Mouse (Mus musculus): ENCODE measurements at regions not wholly inside any gene's neighbourhood (a gene's known extent, or its start where the extent isn't known, plus 50 kb on each side); places are given as distances from the start of the nearest gene placed in this dataset.
A peak's percentile ranks its signal among the peaks of the same experiment; 100 is the strongest.

DNA sequence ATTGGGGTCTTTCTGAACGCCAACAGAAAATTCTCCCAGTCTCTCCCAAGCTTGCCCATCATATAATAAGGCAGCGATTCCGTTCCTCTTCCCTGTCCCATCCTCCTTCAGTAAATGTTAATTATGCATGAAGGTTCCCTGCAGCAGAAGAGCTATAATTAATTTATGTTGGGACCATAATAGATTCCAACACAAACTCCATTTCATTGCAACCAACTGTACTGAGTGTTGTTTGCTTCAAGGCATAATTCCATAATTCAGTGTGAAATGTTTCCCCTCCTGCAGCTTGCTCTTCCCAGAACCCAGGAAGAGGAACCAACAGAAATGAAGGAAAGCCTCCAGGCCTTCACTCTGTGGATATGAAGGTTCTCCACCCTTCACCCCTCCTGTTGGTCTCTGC lies 129.0 kb upstream of the B3gat1 start:
- no peak for ATAC-seq
- H3K27ac ChIP-seq, result no peak overlapping the region
- 83% methylated on average over 3 of the region's 3 CpGs for WGBS

DNA sequence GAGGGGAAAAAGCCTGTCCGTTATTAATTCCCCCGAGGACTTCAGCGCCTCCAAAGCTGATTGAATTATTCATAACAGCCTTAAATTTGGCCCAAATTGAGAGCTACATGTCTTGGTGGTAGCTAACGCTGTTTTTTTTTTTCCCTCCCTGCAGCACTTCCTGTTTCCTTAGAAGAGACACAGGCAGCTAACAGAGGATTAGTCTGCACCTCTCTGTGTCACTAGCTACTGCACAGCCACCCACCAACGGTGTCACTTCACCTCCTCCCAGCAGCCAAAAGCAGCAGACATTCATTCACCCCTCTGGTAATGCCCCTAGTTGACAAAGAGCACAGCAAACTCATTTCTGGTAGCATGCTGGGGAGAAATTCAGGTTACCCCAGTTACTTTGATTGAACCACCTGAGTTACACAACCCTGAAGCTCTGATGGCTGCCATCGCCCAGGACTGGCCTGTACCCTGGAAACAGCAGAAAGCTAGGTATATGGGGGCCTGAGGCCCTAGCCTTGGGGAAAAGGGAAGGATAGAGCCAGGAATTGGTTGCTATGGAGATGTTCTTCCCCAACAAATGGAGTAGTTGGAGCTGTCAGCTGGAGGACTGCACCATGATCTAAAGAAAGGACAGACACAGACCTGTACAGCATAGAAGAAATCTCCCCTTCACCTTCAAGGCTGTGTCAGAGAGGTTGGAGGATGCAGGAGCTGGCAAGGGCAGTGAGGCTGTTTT lies 121.7 kb upstream of the B3gat1 start:
- no peaks in the 10 kb centered on the region for H3K4me1 ChIP-seq
- H3K27ac ChIP-seq, result no peak overlapping the region
- no peaks in the 10 kb centered on the region for H3K36me3 ChIP-seq (ENCODE audit: poor library complexity, severe bottlenecking)
- no peak overlapping the region for H3K4me3 ChIP-seq
- no peak overlapping the region for H3K4me2 ChIP-seq
- H3K9me3 ChIP-seq (replicated peaks), result no peaks in the 10 kb centered on the region
- no peaks in the 10 kb centered on the region for H3K27me3 ChIP-seq
- WGBS, result 69% methylated on average over 6 of the region's 6 CpGs
- H3K9ac ChIP-seq, result no peak overlapping the region
- ATAC-seq, result no peak

More for the DNA sequence above, 129.0 kb upstream of the B3gat1 start:
- Histone ChIP-seq H3K36me3 (ENCODE audit: poor library complexity, severe bottlenecking) (no peaks in the 10 kb centered on the region), H3K9me3 (replicated peaks) (no peaks in the 10 kb centered on the region), H3K27me3 (no peaks in the 10 kb centered on the region), H3K4me1 (no peaks in the 10 kb centered on the region), H3K4me3 (no peak overlapping the region), H3K4me2 (no peak overlapping the region), H3K9ac (no peak overlapping the region)

DNA sequence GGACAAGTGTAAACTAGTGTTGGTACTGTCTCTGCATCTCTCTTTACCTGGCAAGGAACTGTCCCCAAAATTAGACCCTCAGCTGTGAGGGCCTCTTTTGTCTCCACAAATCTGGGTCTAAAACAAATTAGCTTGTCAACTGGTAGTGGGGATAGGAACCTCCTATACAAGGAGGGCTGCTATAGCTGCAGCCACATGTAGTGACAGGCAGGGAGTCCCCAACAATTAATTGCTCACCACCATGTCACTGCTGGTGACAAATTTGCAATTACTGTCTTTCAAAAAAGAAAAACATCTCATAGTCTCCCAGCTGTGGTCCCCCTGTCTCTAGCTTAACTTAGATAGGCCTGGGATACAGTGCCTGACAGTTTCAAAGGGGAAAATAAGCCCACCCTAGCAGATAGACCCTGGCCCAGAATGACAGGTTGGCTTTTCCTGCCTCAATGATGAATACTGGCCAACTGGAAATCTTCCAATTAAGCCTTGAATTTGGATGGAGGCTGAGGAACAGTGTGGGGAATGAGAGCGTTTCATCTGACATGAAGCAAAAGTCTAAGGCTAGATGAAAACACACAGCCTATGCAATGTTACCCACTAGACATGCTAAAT lies 110.6 kb upstream of the B3gat1 start:
- no peaks in the 10 kb centered on the region for H3K4me1 ChIP-seq
- peak; percentile 91 for ATAC-seq
- H3K4me3 ChIP-seq, result no peak overlapping the region
- WGBS, result 88% methylated on average over 1 of the region's 1 CpGs
- no peaks in the 10 kb centered on the region for H3K36me3 ChIP-seq (ENCODE audit: poor library complexity, severe bottlenecking)
- no peak overlapping the region for H3K27ac ChIP-seq
- no peak overlapping the region for H3K4me2 ChIP-seq
- no peaks in the 10 kb centered on the region for H3K9me3 ChIP-seq (replicated peaks)
- no peaks in the 10 kb centered on the region for H3K27me3 ChIP-seq
- no peak overlapping the region for H3K9ac ChIP-seq

DNA sequence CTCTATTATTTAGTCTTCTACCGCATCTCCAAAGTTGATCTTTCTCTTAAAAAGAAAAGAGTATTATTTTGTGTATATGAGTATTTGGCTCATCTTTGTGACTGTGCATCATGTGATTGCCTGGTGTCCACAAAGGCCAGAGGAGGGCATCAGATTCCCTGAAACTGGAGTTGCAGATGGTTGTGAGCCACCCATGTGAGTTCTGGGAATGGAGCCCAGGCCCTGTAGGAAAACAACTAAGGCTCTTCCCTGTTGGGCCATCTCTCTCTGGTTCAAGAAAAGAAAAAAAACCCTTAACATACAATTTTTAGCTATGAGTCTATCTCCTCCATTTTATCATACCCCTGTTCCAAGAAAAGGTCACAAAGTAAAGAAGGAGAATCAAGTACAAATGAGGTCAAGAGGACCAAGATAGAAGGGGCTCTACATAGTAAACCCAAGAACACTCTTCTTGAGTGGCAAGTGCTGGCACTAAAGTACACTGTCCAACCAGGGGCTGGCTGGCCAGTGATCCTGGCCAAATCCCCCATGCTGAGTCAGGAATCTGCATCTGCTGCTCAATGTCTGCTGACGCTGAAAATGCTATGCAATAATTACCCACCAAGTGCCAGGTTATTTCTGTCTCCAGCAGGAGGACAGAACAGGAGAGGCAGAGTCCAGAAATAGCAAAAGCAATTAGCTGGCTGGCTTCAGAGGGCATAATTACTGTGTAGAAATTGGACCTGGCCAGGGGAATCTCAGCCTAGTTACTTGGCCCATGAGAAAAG lies 108.2 kb upstream of the B3gat1 start:
- Histone ChIP-seq H3K27me3 (no peaks in the 10 kb centered on the region), H3K4me3 (no peak overlapping the region), H3K9ac (no peak overlapping the region), H3K36me3 (ENCODE audit: poor library complexity, severe bottlenecking) (no peaks in the 10 kb centered on the region), H3K4me2 (no peak overlapping the region), H3K4me1 (no peaks in the 10 kb centered on the region), H3K27ac (no peak overlapping the region), H3K9me3 (replicated peaks) (no peaks in the 10 kb centered on the region)
- ATAC-seq, result no peak
- WGBS, result 71% methylated on average over 2 of the region's 2 CpGs

DNA sequence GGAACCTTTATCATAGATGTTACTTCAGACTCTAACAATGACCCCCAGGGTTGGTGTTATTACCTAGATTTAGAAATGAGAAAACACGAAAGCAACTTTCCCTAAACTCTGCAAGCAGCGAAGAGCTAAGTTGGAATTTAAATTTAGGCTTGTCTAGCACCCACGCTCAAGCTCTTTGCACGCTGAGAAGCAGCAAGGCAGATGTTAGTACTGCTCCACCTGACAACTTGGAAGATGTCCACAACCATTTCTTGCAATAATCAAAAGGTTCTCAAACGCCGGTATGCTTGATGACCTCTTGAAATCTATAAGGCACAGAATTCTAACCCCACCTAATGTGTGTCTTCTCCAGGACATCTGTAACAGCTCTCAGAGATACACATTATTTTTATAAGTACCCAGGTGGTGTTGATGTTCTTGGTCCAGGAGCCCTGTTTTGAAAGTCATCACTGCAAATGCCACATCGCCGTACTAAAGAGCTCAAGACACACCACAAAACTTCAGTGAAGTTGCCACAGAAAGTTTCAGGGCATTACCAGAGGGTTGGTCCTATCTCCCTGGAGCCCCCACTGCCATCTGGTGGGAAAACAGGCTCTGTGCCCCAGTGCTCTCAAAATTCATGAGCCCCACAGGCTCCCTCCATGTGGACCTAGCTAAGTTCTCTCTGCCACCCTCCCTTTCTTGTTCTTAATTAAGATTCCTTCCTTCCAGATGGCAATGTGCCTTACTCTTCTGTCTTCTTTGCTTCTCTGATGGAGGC lies 100.5 kb upstream of the B3gat1 start:
- Histone ChIP-seq H3K4me2 (no peak overlapping the region), H3K9ac (no peak overlapping the region), H3K4me1 (no peaks in the 10 kb centered on the region), H3K27me3 (no peaks in the 10 kb centered on the region), H3K9me3 (replicated peaks) (no peaks in the 10 kb centered on the region), H3K36me3 (ENCODE audit: poor library complexity, severe bottlenecking) (no peaks in the 10 kb centered on the region), H3K27ac (no peak overlapping the region), H3K4me3 (no peak overlapping the region)
- 91% methylated on average over 8 of the region's 8 CpGs for WGBS
- ATAC-seq, result no peak

DNA sequence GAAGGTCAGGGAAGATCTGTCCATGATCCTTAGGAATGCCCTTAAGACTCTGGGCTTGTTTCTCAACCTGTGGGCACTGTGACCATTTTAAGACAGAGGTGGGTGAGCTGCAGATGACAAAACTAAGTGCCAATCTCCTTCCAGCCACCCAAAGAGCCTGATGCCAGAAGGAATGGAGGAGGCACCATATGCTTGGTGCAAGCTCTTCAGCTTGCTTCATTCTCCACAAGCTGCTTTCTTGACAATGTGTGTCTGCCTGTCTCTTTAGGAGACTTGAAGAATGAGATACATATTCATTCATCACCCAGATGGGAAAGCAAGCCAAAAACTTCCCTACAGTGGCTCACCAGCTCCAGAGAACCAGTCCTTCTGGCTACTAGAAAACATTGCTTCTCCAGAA lies 98.3 kb upstream of the B3gat1 start:
- Histone ChIP-seq H3K4me3 (no peak overlapping the region), H3K9me3 (replicated peaks) (no peaks in the 10 kb centered on the region), H3K27ac (no peak overlapping the region), H3K9ac (no peak overlapping the region), H3K36me3 (ENCODE audit: poor library complexity, severe bottlenecking) (no peaks in the 10 kb centered on the region), H3K4me1 (no peaks in the 10 kb centered on the region), H3K27me3 (no peaks in the 10 kb centered on the region), H3K4me2 (no peak overlapping the region)
- ATAC-seq, result no peak

DNA sequence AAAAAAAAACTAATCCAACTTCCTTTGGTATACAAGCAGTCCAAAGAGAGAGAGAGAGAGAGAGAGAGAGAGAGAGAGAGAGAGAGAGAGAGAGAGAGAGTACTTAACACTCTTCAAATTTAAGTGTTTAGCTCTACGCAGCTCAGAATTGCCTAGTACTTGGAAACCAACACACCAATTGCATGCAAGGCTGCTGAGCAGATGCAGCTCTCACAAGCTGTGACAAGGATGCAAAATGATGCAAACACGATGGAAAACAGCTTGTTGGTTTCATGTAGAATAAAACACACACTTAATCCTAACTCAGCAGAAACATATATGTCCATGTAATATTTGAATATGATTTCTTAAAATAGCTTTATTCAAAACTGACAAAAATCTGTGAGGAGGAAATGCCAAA lies 94.9 kb upstream of the B3gat1 start:
- Histone ChIP-seq H3K4me3 (no peak overlapping the region), H3K36me3 (ENCODE audit: poor library complexity, severe bottlenecking) (no peaks in the 10 kb centered on the region), H3K9ac (no peak overlapping the region), H3K9me3 (replicated peaks) (no peaks in the 10 kb centered on the region), H3K4me1 (no peaks in the 10 kb centered on the region), H3K27ac (no peak overlapping the region), H3K27me3 (no peaks in the 10 kb centered on the region), H3K4me2 (no peak overlapping the region)
- no peak for ATAC-seq
- 78% methylated on average over 2 of the region's 2 CpGs for WGBS

DNA sequence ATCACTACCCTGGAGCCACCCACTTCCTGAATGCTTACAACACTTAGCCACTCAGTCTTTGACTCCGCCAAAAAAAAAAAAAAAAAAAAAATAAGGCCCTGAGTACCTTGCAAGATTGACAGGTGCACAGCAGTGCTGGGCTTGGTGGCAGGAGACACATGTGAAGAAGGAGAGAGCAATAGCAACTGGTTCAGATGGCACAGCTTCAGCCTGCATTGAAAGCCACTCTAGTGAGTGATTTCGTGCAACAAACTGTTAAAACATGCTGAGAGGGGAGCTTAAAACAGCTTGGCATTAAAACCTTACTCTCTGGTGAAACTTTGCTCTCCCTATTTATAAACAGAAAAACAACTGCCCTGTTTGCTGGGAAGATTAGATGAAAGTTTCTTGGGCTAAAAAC lies 91.2 kb upstream of the B3gat1 start:
- no peak overlapping the region for H3K27ac ChIP-seq
- H3K4me1 ChIP-seq, result no peaks in the 10 kb centered on the region
- H3K4me2 ChIP-seq, result no peak overlapping the region
- H3K27me3 ChIP-seq, result no peaks in the 10 kb centered on the region
- no peaks in the 10 kb centered on the region for H3K9me3 ChIP-seq (replicated peaks)
- WGBS, result 66% methylated on average over 2 of the region's 2 CpGs
- H3K4me3 ChIP-seq, result no peak overlapping the region
- H3K36me3 ChIP-seq (ENCODE audit: poor library complexity, severe bottlenecking), result no peaks in the 10 kb centered on the region
- ATAC-seq, result peak; percentile 38; the same call in 1 of the 2 replicates
- no peak overlapping the region for H3K9ac ChIP-seq

DNA sequence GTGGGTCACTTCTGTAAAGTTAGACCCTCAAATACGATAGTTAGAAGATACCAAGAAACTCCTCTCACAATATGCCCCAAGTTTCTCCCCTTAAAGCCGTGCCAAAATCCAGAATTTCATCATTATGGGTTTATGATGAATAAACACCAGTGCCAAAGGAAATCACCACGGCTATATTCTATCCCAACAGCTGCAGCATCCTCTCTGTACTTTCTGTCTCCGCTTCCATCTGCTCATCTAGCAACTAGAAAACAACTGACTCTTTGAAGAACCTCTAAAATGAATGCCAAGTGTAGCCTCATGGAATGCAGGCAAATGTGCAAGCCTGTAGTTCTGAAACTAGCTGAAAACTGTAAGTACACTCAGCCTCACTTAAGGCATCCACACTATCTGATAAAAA lies 90.7 kb upstream of the B3gat1 start:
- Histone ChIP-seq H3K27me3 (no peaks in the 10 kb centered on the region), H3K9me3 (replicated peaks) (no peaks in the 10 kb centered on the region), H3K9ac (no peak overlapping the region), H3K4me2 (no peak overlapping the region), H3K27ac (no peak overlapping the region), H3K36me3 (ENCODE audit: poor library complexity, severe bottlenecking) (no peaks in the 10 kb centered on the region), H3K4me1 (no peaks in the 10 kb centered on the region), H3K4me3 (no peak overlapping the region)
- no peak for ATAC-seq
- 78% methylated on average over 4 of the region's 4 CpGs for WGBS

DNA sequence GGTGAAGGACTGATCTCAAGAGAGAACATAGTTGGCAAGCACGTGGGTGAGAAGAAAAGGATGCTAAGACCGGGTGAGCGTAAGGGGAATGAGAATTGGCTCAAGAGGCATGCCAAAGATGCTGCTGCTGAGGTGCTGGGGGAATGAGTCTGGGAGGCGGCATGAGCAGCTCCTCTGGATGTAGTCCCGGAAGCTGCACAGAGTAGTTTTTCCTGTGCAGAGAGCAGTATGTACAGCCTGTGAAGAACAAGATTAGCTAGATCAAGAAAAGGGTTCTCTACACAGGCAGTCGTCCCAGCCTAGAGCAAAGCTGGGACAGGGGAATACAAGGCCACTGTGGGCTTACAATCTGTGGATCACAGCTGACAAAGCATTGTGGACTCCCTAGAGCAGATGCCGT lies 84.0 kb upstream of the B3gat1 start:
- Histone ChIP-seq H3K27me3 (no peaks in the 10 kb centered on the region), H3K4me3 (no peak overlapping the region), H3K9me3 (replicated peaks) (no peaks in the 10 kb centered on the region), H3K4me2 (no peak overlapping the region), H3K4me1 (no peaks in the 10 kb centered on the region), H3K27ac (no peak overlapping the region), H3K36me3 (ENCODE audit: poor library complexity, severe bottlenecking) (no peaks in the 10 kb centered on the region), H3K9ac (no peak overlapping the region)
- WGBS, result 81% methylated on average over 7 of the region's 7 CpGs
- no peak for ATAC-seq

DNA sequence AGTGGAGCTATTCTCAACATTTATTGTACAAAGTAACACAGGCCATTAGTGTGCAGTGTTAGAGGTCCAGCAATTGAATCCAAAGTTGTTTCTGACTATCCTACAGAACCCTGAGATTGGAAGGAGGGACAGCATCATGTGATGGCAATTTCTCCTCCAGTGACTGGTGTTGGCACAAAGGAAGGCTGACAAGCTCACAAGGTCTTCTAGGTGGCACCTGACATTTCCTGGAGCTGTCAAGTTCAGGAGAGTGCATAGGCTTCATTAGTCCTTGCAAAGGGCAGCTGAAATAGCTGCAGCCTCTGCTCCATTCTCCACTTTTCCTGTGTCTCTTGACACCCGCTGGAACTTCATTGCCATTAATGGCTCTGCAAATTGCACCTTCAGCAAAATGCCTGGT lies 80.6 kb upstream of the B3gat1 start:
- Histone ChIP-seq H3K36me3 (ENCODE audit: poor library complexity, severe bottlenecking) (no peaks in the 10 kb centered on the region), H3K4me3 (no peak overlapping the region), H3K27ac (no peak overlapping the region), H3K4me1 (no peaks in the 10 kb centered on the region), H3K4me2 (no peak overlapping the region), H3K9ac (no peak overlapping the region), H3K9me3 (replicated peaks) (no peaks in the 10 kb centered on the region), H3K27me3 (no peaks in the 10 kb centered on the region)
- 88% methylated on average over 1 of the region's 1 CpGs for WGBS
- no peak for ATAC-seq

DNA sequence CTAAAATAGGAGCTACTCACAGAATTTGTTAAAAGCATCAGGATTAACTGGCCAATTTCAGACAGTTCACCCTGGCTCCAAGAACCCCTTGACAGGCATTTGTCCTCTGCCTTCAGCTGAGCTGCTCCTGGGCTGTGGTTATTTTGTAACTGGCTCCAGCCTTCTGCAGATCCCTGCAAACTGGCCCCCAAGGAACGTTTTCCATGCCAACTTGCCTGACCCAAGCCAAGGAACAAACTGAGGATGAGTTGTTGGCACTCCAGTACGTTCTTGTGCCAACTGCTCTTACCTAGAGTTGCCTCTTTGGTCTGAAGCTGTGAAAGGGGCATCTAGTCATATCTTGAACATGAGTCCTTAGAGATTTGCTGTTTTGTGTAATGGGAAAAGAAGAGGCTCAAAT lies 74.2 kb upstream of the B3gat1 start:
- H3K9me3 ChIP-seq (replicated peaks), result no peaks in the 10 kb centered on the region
- no peaks in the 10 kb centered on the region for H3K36me3 ChIP-seq (ENCODE audit: poor library complexity, severe bottlenecking)
- H3K4me2 ChIP-seq, result no peak overlapping the region
- H3K4me3 ChIP-seq, result no peak overlapping the region
- no peaks in the 10 kb centered on the region for H3K4me1 ChIP-seq
- WGBS, result 75% methylated on average over 2 of the region's 2 CpGs
- no peak overlapping the region for H3K9ac ChIP-seq
- ATAC-seq, result no peak
- H3K27me3 ChIP-seq, result no peaks in the 10 kb centered on the region
- no peak overlapping the region for H3K27ac ChIP-seq
